Mouse (Mus musculus) cerebellum, adult 11-12 months (tissue): ENCODE results near the gene Tmem201.

ENCODE experiments used
- DNase-seq: peaks from one replicate; pipeline ENCODE4 v3.0.0; 2022

Gene Tmem201

DNA sequence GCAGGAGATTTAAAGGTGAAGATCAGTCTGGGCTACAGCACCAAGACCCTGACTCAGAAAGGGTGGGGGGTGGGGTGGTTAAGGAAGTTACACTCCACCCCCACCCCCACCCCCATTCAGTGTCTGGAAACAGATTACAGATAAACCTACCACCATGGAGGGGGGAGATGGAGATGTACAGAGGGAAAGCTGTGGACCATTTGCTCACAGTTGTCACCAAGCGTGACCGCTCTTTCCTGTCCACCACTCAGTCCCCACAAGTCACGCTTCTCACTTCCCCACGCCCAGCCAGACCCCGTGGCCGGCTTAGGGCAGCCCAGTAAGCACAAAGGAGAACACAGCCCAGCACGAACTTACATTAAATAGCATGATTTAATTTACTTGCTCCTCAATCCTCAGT lies 6.3 kb upstream of the Tmem201 start:
- no peak for DNase-seq

DNA sequence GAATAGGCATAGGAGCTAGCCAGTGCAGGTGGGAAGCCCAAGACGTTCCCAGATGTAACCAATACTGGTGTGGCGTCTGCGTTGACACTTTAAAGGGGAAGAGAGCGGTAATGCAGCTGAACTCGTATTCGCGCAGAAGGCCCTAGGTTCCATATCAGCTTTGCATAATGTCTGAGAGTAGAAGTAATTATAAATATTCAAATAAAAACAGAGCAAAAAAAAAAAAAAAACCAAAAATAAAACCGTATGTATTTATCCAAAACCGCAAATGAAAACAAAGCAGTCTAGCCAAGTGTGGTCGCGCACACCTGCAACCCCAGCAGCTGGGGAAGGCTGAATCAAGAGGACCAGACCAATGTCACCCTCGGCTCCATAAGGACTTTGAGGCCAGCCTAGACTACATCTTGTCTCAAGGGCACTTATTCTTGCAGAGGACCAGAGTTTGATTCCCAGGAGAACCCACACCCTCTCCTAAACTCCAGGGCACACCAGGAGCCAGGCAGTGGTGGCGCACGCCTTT lies 4.2 kb upstream of the Tmem201 start:
- no peak for DNase-seq

DNA sequence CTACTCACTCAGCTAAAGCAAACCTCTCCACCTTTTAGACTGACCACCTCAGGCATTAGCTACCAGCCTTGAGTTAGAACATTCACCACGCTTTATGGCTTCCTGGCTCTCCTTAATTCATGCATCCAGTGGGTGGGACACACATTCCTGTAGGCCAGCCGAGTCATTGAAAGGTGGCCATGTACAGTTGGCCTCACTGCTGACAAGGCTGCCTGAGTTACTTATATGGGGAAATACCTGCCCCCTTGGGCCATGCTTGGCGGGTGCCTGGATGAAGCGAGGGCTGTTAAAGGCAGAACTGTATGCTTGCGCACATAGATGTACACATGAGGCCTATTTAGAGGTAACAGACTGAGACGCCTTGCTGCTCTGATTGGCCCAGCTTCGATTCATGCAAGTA lies 2.5 kb upstream of the Tmem201 start:
- peak; percentile 27 for DNase-seq

DNA sequence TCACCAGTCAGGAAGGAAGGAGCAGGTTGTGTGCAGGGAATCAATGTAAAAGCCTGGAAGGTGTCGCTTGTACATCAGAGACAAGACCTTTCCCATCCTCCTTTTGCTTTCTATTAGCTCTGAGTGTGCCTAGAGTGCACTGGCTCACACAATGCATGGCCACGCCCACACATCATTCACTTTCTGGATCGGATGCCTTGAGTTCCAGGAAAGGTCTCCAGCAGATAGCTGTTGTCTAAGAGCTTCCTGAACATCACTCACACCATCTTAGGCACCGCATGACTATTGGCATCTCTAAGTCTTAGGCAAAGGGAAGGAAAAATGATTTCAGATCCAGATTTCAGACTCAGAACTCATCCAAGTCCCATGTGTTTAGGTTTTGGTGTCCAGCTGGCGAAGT lies 1.6 kb upstream of the Tmem201 start:
- peak; percentile 47 for DNase-seq

DNA sequence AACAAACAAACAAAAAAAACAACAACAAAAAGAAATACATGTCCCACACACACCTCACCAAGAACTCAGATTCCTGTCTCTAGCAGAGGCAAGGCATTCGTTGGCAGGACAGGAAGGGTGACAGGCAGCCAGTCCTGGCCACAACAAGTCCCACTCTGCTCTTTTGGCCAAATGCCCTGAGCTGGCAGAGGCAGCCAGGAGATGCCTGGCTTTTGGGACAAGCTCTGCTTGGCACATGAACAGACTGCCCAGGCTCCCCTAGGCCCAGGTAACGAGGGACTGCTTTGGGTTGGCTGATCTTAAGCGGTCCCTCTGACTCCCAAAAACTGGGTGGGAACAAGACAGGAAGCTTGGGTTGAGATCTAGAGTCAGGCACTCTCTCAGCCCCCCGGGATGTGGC lies 1.3 kb downstream of the Tmem201 start:
- peak; percentile 98 for DNase-seq

DNA sequence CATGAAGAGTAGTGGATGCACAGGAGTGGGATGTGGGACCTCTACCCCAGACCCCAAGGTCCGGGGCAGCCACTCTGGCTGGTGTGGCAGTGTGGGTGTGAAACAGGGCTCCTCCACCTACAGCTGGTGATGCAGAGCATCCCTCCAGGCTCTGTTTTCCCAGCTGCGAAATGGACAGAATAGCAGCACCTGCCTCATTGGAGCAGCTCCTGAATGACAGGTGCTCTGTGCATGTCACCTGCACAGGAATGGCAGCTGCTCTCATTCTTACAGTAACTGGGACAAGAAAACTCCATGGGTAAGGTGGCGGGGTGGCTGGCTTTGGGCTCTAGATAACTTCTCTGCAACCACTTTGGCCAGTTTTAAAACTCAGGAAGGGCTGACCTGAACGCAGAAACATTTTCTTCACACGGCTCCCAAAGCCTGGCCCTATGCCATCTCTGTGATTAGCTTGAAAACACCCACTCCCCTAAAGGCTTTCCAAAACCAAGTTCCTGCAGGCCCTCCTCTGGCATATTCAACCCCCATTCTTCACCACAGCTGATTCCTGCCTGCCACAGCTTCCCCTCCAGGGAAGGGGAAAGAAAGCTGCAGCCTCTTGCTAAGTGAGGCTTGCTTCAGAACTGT lies 2.1 kb downstream of the Tmem201 start:
- peak; percentile 68 for DNase-seq

DNA sequence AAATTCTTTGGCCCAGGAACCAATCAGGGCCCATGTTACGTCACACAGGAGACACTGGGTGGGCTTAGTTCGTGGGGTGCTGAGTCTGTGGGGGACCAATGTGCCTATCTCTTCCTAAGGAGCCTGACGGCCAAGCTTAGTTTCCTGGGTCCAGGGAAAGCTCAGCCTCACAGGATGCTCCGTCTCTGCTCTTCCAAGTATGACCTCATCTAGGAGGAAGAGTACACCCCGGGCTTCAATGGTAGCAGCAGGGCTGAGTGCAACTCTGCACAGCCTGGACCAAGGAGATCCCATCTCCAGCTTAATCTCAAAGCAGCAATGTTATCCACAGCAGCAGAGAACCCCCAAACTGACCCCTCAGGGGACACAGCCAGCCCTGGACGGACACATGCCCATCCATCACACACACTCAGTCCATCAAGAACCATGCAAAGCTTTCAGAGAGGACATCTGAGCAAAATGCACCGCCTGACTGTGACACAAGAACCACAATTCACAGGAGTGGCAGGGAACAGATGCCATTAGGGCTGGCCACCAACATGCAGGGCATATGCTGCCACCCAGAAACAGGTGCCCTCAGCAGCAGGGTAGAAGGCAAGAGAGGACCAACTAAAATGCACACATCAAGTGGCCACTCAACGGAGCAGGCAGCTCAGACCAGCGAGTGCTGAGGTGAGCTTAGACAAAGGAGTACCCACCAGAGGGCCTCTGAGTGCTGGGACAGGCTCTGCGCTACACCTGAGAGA lies 2.9 kb downstream of the Tmem201 start:
- DNase-seq, result peak; percentile 93

DNA sequence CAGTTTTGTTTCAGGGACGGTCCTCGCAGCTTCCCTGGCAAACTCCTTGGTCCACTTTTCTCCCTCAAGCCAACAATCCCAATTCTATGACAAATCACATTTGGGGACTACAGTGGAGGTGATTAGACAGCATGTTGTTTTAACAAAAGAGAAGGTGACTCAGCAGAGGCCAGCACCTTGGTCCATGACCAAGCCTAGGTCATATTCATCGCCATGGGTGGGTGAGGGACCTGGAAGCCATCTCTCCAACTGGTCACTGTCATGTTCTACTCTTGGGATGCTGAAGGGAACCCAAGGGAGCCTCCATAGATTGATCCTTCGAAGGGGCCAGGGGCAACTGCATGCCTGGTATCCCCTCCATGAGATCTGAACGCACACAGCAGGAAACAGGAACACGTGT lies 3.6 kb downstream of the Tmem201 start:
- DNase-seq, result peak; percentile 66

DNA sequence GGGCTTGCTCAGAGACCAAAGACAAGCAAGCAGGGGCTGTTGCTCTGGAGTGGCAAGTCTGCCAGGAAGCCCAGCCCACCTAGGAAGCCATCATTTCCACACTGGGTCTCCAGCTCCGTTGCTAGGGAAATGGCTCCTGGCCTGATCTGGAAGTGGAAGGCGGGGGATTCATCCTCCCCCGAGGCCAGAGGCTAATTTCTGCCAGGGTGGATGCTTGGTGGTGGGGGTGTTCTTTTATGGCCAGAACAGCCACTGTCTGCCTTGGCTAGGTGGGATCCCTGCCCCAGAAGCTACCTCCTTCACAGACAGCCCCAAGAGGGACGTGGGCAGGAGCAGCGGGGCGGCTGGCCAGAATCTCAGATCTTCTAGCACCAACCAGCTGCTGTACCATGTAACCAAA lies 4.1 kb downstream of the Tmem201 start:
- DNase-seq, result peak; percentile 66

DNA sequence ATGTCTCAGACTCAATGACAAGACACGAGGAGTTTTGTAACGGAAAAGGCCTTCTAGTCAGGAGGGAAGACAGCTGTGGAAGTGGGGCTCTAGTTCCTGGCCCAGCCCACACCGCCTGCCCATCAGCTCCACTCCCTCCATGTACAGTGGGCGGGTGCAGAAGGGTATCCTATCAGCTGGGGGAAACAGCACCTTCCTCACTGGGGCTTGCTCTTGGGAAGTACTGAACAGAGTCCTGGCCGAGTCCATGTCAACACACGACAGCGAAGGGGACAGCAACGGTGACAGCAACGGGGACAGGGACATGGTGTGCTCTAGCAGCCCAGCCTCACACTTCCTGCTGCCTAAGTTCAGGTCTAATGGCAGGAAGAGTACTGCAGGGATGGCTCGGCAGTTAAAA lies 5.0 kb downstream of the Tmem201 start:
- DNase-seq, result peak; percentile 45

DNA sequence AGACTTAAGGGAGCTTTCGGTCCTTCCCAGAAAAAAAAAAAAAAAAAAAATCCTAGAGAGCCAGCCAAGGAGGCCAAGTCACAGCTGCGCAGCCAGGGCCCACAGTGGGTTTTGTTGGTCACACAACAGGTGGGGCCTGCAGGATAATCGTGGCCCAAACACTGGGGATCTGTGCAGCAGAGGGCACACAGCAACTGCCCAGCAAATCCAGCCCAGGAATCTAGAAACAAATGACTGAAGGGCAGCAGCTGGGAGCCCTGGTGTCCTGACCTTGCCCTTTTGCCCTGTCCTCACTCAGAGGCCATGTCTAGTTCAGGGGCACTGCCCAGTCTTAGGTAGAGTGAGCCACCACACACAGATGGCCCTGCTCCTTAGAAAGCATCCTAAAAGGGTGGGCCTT lies 5.5 kb downstream of the Tmem201 start:
- DNase-seq, result no peak

DNA sequence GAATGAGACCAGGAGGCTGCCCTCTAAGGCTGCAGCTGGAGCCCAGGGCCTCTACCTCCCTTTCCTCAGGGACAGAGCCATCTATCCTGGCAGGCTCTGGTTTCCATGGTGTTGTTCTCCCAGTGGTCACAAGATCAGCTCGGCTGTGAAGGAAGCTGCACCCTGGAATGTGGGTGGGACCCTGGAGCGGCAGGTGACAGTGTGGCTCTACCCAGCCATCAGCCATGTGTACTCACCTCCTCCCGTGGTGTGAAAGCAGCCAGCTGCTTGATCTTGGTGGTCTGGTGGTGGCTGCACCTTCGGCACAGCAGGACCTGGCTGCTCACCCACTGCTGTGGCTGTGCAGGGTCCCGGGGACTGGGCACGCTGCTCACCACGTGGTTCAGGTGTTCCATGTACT lies 7.0 kb downstream of the Tmem201 start:
- DNase-seq, result peak; percentile 46

DNA sequence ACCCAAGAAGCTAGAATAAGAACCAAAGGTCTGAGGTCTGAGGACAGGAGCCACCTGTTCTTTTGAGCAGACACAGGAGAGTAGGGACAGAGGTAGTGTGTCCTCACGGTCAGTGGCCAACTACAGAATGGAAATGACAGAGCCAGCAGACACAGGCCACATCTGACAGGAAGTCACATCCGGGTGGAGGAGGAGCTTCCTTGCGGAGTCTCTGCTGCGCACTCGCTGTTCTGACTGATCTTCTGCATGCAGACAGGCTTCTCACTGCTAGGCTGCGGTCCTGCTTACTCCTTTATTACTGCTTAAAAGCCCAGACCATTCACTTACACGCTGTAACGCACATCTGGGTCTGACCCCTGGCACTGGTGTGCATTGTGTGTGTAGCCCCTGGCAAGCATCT lies 9.0 kb downstream of the Tmem201 start:
- peak; percentile 49 for DNase-seq

DNA sequence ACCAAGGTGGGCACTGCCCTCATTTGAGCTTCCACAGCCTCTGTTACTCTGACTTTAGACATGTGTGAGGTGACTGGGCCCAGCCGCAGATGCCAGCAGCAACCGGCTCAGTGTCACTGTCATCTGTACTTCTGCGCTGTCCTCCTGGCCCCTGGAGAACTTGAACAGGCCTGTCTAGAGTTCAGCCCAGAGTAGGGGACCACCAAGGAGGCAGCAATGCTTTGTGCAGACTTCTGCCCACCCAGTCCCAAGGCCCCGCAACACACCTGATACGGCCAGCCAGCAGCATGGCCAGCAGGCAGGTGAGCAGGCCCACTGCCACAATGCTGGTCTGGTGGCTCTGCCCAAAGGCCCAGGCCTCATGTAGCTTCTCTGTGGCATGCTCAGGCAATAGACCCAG lies 10.2 kb downstream of the Tmem201 start:
- peak; percentile 57 for DNase-seq

DNA sequence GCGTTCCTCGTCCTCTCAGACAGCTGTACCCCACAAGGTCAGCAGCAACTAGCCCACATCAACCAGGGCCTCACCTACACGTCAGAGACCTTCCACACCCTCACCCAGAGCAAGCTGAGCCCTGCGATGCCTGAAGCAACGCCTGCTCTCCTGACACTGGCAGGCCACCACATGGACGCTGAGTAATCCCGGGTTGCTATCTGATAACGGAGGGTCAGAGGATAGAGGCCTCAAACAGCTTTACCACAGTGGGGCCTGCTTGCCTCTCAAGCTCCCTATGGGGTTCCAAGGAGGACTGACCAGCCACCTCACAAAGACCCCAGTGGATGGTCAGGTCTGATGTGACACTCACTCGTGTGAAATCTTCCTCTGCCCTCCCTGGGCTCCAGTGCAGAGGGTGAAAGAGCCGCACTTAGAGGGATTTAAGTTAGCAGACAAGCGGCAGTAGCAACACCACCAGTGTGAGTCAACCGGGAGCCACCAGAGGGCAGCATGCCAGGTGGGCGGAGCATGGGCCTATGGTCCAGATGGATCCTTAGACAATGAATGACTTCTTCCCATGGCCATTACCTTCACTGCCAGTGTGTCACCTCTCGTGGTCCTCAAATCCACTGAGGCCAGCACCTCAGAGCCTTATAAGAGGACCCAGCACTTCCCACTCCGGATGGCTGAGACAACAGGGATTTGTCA lies 12.0 kb downstream of the Tmem201 start:
- peak; percentile 93 for DNase-seq

DNA sequence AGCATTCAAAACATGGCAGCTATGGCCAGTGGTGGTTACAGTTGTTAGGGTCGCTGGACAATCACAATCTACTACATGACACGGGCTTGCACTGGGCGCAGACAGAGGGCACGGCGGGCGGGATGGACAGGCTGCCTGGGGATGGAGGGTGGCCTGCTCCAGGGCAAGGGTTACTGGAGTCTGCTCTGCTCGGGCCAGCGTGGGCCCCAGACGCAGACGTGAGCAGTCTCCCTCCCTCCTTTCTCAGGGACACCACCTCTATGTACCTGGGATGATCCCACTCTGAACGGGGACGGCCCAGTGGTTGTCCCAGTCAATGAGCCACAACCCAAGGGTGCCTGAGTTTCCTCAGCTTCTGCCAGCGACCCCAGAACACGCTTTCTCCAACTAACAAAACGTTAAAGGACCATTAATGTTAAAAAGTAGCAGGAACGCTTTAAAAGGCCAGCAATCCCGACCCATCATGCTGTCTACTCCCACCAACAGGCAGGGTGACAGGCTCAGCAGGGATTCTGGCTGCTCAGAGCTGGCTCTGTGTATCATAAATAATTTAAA lies 12.9 kb downstream of the Tmem201 start:
- peak; percentile 53 for DNase-seq

DNA sequence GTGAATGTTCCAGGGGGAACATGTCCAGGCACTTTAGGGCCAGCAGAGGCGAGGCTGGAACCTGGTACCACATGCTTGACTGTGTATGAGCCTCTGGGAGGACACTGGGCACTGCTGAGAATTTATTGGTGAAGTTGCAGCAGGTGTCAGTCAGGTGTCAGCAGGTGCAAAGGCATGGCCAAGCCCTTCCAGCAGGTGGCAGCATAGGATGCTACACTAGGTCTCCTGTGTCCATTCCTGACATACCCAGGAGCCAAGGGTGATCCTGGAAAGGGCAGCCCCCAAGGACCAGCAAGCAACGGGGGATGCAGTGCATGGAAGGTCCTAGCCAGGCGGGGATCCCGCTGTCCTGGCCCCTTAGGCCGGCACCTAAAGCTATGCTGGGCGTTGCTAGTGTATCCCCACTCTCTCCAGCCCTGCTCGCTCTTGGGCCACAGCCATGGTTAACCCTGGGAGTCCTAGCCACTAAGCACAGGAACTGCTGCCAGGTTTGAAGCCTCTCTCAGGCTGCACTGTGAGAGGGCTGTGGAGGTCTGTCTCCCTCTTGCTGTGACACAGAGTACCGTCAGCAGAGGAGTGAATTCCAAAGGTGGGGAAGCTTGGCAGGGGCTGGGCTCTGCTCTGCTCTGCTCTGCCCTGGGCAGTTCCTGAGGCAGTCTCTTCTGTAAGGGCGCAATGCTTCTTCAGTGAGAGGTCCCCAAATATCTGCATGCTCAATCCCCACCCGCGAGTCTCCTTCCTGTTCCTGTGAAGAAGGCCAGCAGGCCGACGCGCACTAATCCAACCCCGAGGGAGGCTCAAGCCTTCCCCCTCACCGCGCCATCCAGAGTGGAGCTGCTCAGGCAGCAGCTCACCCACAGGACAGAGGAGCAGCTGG lies 13.8 kb downstream of the Tmem201 start:
- DNase-seq, result peak; percentile 90

DNA sequence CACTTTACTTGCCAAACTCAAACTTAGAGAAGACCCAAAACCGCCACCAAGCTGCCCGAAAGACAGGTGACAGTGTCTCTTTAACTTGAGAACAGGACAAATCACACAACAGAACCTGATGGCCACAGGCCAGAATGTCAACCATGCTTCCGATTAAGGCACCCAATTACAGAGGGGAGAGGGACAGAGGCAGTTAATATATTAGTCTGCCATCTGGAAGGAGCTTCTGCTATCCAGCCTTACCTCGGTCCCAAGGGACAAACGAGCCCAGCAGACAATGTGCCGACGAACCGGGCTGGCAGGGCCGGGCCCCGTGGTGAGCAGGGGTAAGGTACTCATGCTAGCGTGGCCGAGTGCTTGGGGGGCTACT lies 14.8 kb downstream of the Tmem201 start:
- DNase-seq, result peak; percentile 64

DNA sequence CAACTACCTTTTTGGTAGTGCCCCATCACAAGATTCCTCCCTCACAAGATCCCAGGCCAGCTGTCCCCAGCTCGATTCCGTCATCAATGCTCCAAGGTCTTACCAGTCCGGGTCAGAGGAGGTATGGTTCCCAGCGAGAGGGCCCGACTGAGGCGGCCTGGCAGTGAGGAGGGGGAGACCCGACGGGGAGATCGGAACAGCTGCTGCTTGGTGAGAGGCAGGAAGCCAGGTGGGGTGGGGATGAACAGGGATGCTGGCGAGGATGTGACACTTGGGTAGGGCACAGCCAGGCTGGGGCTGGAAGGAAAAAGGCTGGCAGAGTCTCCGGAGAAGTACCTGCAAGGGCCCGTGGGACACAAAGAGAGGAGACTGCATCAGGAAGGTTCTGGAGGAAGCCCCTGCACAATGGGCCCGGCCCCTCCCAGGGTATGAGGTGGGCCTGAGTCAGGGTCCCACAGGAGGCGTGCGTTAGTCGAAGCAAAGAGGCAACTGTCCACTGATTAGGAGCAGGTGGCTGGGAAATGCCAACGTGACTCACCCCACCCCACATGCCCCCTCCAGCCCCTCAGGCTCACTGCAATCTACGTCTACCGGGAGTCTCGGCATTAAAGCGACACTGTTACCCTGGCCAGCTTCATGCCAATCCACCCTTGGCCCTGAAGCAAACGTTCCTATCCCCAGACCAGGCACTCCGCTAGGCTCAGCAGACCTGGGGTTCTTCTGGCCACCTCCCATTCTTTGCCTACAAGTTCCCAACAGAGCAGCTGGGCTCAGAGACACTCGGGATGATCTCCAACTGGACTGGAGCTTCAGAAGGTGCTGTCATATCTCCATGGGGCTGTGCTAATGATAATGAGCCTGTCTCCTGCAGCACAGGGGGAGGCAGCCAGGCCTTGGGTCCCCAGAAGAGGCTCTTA lies 15.5 kb downstream of the Tmem201 start:
- peak; percentile 71 for DNase-seq

DNA sequence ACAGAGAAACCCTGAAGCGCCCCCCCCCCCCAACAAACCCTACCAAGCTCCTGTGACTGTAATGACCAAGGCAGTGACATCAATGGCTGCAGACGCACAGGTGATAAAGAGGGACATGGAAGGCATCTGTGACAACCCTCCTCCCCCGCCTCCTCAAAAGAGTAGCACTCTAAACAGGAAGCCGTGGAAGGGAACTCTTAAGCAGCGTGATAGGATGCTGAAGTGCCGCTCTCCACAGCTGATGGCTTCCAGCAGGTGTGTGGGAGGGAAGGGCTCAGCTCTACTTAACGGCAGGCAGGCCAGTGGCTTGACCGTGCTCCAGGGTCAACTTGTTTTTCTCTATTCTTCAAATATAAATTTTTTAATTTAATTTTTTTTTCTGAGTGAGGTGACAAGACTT lies 16.7 kb downstream of the Tmem201 start:
- peak; percentile 22 for DNase-seq

DNA sequence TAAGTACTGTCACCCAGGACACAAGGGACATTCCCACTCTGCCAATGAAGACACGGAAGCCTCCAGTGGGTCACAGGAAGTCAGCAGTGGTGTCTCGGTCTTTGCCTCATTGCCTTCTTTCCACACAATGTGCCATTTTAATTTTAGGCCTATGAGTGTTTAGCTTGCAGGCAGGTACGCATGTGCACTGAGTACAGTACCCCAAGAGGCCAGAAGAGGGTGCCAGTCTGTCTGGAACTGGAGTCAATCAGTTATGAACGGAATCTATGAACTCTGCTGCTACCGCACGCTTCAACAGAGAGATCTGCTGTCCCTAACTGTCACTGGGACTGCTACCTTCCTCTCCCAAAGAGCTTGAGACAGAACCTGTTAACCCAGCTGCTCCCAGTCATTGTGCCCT lies 18.2 kb downstream of the Tmem201 start:
- peak; percentile 54 for DNase-seq

DNA sequence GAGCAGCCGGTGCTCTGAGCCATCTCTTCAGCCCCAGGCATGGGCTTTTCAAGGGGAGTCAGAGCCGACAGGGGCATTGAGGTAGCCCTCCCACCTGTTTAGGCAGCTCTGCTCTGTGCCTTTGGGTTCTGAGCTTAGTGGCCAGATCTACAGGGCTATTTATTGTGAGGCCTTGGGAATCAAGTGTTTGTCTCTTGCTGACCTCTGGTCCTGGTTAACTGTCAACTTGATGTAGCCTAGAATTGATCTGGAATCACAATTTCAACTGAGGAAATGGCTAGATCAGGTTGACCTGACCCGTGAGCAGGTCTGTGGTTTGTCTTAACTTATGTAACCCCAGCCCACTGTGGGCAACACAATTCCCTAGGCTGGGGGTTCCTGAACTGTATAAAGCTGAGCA lies 23.3 kb downstream of the Tmem201 start:
- no peak for DNase-seq
